Mouse (Mus musculus) embryonic facial prominence, embryonic 10.5 days (tissue): ENCODE results near the gene Golt1b. TPM values are rescaled to one million over a fixed set of nuclear protein-coding genes. Genes with fewer than 3 reads are reported as not detected.
A peak's percentile ranks its signal among the peaks of the same experiment; 100 is the strongest.
"Not testable (repeated sequence)": the region's sequence is repeated elsewhere in the genome, so short reads cannot be mapped to it uniquely, and the experiment has no call there.

Source experiments
- DNase-seq: peaks from one replicate; pipeline ENCODE4 v3.0.0-alpha.2; 2017; ENCODE audit warnings: low spot score
- H3K27ac ChIP-seq: fragments of 300-500 bp; sonication (generic); replicated peaks from 2 replicates; pipeline ENCODE4 v1.5.1; 2016; ENCODE audit warnings: mild to moderate bottlenecking
- H3K27me3 ChIP-seq: fragments of 300-500 bp; sonication (generic); replicated peaks from 2 replicates; pipeline ENCODE4 v1.6.1; 2016; ENCODE audit warnings: low read depth, mild to moderate bottlenecking; ENCODE audit not compliant: poor library complexity, severe bottlenecking
- H3K36me3 ChIP-seq: fragments of 300-500 bp; sonication (generic); replicated peaks from 2 replicates; pipeline ENCODE4 v1.6.1; 2016; ENCODE audit warnings: mild to moderate bottlenecking, moderate library complexity
- H3K4me1 ChIP-seq: fragments of 300-500 bp; sonication (generic); 2 replicates; pipeline ENCODE4 v1.6.1; 2016
- H3K4me3 ChIP-seq: fragments of 300-500 bp; sonication (generic); 2 replicates; pipeline ENCODE4 v1.5.1; 2016; ENCODE audit warnings: mild to moderate bottlenecking, moderate library complexity
- H3K9me3 ChIP-seq: fragments of 300-500 bp; sonication (generic); 2 replicates; pipeline ENCODE4 v1.6.1; 2016; ENCODE audit warnings: mild to moderate bottlenecking
- WGBS: fragments of 180-500 bp; shearing (Covaris S2); methylation state at CpG from one replicate; pipeline ENCODE4 v1.1.7; 2016; 5-methylcytosine and 5-hydroxymethylcytosine counted together
- polyA plus RNA-seq: library from polyadenylated mRNA; unstranded; fragments of >200 nt; fragmentation: Nextera tagmentation; extraction: Ambion mirVana; gene quantifications from 2 replicates; pipeline ENCODE4 v1.2.1, GENCODE M21; 2016

Gene Golt1b
- polyA plus RNA-seq, result 120 and 126 TPM in 2 replicates

DNA sequence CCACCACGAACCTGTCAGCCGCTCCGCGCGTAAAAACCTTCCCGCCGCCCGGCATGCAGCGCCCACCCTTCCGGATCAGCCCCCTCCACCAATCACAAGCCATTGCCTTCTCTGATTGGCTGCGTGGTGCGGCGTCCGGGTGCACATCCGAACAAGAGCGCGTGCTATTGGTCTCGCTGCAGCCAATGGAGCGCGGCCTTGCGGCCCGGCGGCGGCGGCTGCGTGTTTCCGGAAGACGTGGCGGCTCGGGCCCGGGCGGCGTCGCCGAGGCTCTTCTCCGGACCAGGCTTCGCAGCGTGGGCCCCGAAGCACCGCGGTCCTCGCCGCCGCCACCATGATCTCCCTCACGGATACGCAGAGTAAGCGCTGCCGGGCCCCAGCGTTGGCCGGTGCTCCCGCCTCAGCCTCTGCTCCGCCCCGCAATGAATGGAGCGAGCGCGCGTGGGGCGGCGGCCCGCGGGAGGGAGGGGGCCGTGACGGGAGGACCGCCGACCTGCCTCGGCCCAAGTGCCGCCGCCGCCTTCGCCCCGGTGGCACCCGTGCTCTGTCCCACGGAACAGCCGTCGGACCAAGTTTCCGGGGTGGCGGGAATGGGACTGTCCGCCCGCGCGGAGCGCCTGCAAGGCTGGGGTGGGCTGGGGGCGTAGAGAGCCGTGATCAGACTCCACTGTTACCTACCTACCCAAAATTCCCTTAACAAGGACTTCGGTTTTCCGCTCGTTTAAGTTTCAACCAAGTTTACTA is at the start of gene Golt1b, which contains the start of gene Recql:
Golt1b (plus strand) TSS at position 211 of the 744 bp plus-strand sequence.
Recql (minus strand) TSS at position 77 of the 744 bp plus-strand sequence.
- peaks cover 4% of the 10 kb centered on the region; the same call in 1 of the 2 replicates for H3K36me3 ChIP-seq
- peak within 1 kb of the TSS; percentile 90 for H3K27ac ChIP-seq
- peak; percentile 98 for DNase-seq
- H3K4me3 ChIP-seq, result peak within 1 kb of the TSS; percentile 99
- under 1% methylated on average over 87 of the region's 87 CpGs for WGBS
- no peaks in the 10 kb centered on the region for H3K27me3 ChIP-seq
- H3K9me3 ChIP-seq, result no peaks in the 10 kb centered on the region
- peaks cover 18% of the 10 kb centered on the region for H3K4me1 ChIP-seq

DNA sequence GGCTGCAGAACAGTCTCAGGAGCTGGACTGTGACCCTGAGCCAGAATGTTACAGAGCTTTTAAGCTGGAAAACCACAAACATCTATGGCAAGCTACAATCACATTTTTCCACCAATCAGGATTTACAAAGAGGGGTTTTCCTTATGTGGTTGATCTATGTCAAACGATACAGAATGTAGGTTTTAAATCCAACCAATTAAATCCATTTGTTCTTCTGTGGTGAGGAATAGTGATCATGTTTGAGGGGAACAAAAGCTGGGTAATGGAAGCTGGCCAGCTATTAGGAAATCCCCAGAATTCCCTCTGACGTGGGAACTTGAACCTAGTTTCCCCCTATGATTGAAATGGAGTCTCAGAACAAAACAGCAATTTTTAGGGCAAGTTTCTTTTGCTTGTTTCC is 48.1 kb upstream of the Golt1b start:
- Histone ChIP-seq H3K9me3 (no peaks in the 10 kb centered on the region), H3K4me3 (no peak overlapping the region), H3K4me1 (peaks cover 8% of the 10 kb centered on the region; the same call in 1 of the 2 replicates), H3K36me3 (no peaks in the 10 kb centered on the region), H3K27me3 (no peaks in the 10 kb centered on the region), H3K27ac (no peak overlapping the region)
- 79% methylated on average over 2 of the region's 2 CpGs for WGBS
- no peak for DNase-seq

DNA sequence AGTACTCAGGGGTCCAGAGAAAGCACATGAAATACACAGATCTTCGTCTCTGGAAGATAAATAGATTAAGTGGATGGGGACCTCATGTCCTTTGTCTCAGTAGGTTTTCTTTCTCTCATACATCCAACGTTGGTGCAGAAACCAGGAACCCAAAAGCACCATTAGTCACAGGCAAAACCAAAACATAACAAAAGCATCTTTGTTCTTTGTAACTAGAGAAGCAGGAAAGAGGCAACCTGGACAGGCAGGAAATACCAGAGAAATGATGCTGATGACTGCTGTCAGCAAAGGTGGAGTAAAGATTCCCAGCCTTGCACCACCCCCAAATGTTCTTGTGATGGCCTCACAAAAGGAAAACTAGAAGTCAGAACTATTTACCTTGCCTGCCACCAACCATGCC is 47.4 kb upstream of the Golt1b start:
- WGBS, result 37% methylated on average over 2 of the region's 2 CpGs
- no peaks in the 10 kb centered on the region for H3K27me3 ChIP-seq

DNA sequence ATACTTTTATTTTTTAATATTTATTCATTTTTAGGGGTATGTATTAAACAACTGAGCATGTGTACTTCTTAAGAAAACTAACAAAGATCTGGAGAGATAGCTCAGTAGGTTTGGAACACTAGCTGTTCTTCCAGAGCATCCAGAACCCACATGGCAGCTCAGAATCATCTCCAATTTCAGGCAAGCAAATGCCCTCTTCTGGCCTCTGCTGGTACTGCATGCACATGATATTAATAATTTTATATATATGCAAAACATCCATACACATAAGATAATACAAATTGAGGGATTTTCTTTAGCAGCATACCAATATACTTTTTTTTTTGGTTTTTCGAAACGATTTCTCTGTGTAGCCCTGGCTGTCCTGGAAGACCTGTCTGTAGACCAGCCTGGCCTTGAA is 43.5 kb upstream of the Golt1b start:
- Histone ChIP-seq H3K36me3 (no peaks in the 10 kb centered on the region), H3K4me1 (peaks cover 17% of the 10 kb centered on the region), H3K4me3 (no peak overlapping the region), H3K9me3 (no peaks in the 10 kb centered on the region), H3K27ac (no peak overlapping the region), H3K27me3 (no peaks in the 10 kb centered on the region)
- DNase-seq, result peak; percentile 51
- WGBS, result 74% methylated on average over 2 of the region's 2 CpGs

More for the DNA sequence above, 47.4 kb upstream of the Golt1b start:
- DNase-seq, result no peak
- H3K9me3 ChIP-seq, result no peaks in the 10 kb centered on the region
- H3K36me3 ChIP-seq, result no peaks in the 10 kb centered on the region
- H3K4me3 ChIP-seq, result no peak overlapping the region
- H3K4me1 ChIP-seq, result peaks cover 8% of the 10 kb centered on the region; the same call in 1 of the 2 replicates
- H3K27ac ChIP-seq, result no peak overlapping the region

DNA sequence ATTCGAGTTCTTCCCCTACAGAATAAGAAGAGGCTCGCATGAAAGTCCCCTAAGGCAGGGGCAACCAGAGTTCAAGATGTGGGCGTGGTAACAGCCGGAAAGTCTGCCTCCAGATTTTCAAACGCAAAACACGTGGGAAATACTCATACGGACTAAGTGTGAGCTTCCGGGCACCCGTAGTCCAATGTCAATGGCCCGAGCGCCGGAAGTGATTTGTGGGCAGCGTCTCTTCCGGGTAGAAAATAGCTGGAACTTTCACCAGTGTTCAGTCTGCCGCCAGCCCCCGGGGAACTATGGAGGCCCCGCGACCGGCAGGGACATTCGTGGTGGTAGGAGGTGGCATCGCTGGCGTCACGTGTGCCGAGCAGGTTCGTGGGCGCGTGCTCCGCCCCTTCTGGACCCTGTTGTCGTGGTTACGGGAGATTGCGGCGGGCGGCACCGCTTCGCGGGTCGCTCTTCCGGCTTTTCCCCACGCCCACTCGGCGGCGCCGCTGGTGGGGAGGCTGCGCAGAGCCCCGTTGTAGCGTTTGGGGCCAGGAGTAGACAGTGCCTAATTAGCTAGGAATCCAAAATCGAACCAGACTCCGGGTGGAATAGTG is 41.5 kb upstream of the Golt1b start, which contains the start of gene Pyroxd1:
Pyroxd1 (plus strand) TSS at position 215 of the 599 bp plus-strand sequence.
- under 1% methylated on average over 48 of the region's 48 CpGs for WGBS
- DNase-seq, result peak; percentile 90

DNA sequence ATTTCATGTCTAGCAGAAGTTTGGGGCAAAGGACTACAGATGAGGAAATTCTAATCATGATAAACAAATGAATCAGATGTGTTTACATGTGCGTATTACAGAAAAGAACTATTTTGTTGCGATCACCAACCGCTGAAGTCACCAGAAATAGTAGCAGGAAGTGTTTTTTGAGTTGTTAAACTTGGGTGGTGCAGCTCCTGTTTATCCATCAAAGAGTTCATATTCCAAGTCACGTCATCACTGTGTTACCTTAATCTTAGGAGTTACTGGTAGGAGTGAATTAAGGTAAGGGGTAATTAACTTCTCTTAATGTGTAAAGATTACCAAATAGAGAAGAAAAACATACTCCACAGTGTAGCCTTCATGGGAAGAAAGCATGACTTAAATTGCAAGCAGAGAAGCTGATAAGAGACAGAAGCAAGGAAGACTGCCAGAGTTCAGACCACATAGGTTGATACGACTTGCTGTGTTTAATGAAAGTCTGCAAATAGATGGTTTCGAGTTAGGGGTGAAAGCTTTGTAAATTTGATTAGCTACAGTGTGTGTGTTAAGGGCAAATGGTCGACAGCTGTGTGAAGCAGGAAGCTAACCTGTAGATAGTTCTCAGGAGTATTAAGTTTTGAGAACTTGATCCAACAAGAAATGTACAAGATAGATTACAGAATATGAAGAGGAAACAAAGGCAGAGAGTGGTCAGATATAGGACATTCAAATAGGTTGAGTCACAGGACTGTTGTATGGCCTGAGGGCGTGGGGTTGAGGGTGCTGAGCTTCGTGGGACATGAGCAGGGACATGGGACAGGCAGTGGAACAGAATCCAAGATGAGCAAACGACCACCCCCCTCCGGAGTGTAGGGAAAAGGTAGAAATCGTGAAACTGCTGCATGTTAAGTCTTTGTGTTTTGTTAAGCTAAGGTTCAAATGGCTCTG is 40.6 kb upstream of the Golt1b start:
- whole genome bisulfite sequencing, result 58% methylated on average over 12 of the region's 12 CpGs
- Histone ChIP-seq H3K4me1 (peaks cover 9% of the 10 kb centered on the region), H3K36me3 (peaks cover 23% of the 10 kb centered on the region), H3K27me3 (no peaks in the 10 kb centered on the region), H3K4me3 (peak overlapping the region; percentile 71), H3K9me3 (no peaks in the 10 kb centered on the region), H3K27ac (peak overlapping the region; percentile 87)
- DNase-seq, result no peak

More for the DNA sequence above, 41.5 kb upstream of the Golt1b start, which contains the start of gene Pyroxd1:
- Histone ChIP-seq H3K27ac (peak within 1 kb of the TSS; percentile 87), H3K4me3 (peak within 1 kb of the TSS; percentile 71), H3K27me3 (no peaks in the 10 kb centered on the region), H3K4me1 (peaks cover 9% of the 10 kb centered on the region), H3K36me3 (peaks cover 14% of the 10 kb centered on the region), H3K9me3 (no peaks in the 10 kb centered on the region)

DNA sequence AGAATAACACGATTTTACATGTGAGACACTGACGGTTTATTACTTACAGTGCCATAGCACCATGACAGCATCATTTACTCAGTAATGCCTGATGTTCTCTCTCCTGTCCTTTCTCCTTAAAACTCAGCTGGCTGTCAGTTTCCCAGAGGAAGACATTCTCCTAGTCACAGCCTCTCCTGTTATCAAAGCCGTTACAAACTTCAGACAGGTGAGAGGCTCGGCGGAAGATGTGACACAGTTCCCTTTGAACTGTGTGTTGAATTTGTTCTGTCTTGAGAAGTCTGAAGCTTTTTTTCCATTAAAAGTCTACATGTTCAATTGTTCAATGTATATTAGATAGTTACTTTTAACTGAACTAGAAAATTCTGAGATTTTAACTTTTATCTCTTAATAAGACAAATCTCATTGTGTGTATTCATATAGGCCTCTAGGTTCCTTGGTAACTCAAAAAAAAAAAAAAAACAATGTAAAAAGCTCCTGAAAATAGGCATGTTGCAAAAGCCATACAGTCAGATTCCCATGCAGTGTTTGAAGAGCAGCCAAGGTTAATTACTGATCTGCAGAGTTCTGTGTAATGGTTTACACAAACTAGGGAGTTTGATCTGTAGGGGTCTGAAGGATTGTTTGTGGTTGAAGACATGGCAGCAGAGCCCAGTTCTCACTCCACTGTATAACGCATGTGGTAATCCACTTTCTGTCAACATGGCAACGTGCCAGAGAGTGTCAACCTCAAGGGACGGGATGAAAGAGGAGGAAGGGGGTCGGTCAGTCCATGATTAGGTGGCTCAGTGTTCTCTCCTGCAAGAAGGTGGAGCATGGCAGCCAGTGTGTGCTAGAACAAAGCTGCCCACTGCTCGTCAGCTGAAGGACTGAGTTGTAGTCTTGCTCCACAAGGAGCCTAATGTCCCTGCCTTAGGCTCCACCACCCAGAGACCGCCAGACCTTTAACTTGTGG is 39.3 kb upstream of the Golt1b start:
- H3K36me3 ChIP-seq, result peaks cover 34% of the 10 kb centered on the region
- H3K27ac ChIP-seq, result no peak overlapping the region
- no peak for DNase-seq
- WGBS, result 86% methylated on average over 11 of the region's 11 CpGs
- H3K4me3 ChIP-seq, result no peak overlapping the region
- no peaks in the 10 kb centered on the region for H3K27me3 ChIP-seq
- no peaks in the 10 kb centered on the region for H3K9me3 ChIP-seq
- H3K4me1 ChIP-seq, result peaks cover 9% of the 10 kb centered on the region

DNA sequence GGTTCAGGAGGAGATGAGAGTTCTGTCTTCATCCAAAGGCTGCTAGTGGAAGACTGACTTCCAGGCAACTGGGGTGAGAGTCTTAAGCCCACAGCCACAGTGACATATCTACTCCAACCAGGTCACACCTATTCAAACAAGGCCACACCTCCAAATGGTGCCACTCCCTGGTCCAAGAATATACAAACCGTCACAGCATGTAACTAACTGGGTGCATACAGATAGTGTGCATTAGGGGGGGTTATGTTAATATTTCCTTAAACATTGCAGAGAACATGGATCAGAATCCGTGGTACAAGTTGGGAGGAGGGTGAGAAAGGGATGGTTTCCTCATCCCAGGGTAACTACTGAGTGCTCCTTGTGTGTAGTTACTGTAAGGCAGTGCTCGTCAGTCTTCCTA is 34.9 kb upstream of the Golt1b start:
- H3K4me3 ChIP-seq, DNase-seq, H3K27me3 ChIP-seq, H3K4me1 ChIP-seq, H3K27ac ChIP-seq, H3K9me3 ChIP-seq: not testable (repeated sequence)
- peaks cover 70% of the 10 kb centered on the region for H3K36me3 ChIP-seq
- 89% methylated on average over 3 of the region's 3 CpGs for WGBS

DNA sequence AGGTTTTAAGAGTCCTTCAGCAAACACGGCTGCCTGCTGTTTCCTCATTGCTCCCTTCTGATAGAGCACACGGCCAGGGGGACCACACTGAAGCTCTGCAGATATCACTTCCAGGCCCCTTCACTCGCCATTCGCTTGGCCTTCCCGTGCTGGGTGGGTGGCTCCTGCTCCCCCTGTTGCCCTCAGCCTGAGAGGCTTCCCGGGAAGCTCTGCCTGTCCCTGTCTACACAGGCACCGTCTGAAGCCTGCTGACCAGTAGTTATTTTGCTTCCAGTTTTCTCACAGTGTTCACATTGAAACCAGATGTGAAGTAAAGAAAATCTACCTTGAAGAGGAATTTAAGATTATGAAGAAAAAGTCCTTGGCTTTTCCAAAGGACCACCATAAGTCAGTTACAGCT is 29.9 kb upstream of the Golt1b start:
- no peak for DNase-seq
- Histone ChIP-seq H3K4me1 (no peaks in the 10 kb centered on the region), H3K4me3 (no peak overlapping the region), H3K27me3 (no peaks in the 10 kb centered on the region), H3K36me3 (peaks cover 90% of the 10 kb centered on the region), H3K9me3 (no peaks in the 10 kb centered on the region), H3K27ac (no peak overlapping the region)
- WGBS, result 69% methylated on average over 7 of the region's 7 CpGs

DNA sequence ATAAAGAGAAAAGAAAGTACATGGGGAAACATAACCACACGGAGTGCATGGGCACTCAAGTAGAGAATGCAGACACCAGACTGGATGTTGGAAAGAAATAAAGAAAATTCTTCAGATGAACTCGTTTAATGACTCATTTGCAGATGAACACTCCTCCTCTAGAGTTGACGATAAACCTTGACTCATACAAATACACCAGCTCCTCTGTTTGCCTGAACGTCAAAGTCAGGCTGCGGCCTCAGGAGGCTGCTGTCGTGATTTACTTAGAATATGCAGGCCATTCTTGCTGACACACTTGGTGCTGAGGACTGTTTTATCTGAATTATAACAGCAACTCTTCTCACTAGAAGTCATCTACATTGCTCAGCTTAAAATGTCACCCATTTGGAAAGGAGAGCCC is 25.0 kb upstream of the Golt1b start:
- H3K4me1 ChIP-seq, result no peaks in the 10 kb centered on the region
- no peak overlapping the region for H3K4me3 ChIP-seq
- WGBS, result 93% methylated on average over 6 of the region's 6 CpGs
- no peaks in the 10 kb centered on the region for H3K27me3 ChIP-seq
- DNase-seq, result no peak
- no peak overlapping the region for H3K27ac ChIP-seq
- H3K36me3 ChIP-seq, result peaks cover 95% of the 10 kb centered on the region
- H3K9me3 ChIP-seq, result no peaks in the 10 kb centered on the region

DNA sequence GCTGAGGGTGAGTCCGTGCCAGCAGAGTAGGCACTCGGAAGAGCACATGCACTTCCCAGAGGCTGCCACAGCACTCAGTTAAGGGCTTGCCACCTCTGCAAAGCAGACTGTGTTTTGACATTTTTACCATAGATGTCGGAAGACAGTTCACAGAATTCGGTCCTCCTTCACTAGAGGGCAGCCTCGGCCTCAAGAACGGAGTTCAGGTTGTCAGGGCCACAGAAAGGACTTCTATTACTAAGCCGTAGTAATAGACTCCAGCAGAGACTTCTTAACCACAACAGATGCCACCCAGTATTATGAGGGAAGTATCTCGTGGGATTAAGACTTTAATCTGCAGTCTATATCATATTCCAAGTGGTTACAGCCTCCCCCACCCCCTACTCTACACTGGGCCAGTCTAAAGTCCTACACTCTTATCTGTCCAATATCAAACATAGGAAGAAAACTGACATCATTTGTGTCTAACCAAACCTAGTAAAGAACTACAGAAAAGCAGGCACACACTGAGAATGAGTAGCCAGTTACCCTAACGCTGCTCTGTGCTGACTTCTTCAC is 23.9 kb upstream of the Golt1b start:
- H3K9me3 ChIP-seq, result no peaks in the 10 kb centered on the region
- H3K27me3 ChIP-seq, result no peaks in the 10 kb centered on the region
- H3K4me1 ChIP-seq, result no peaks in the 10 kb centered on the region
- H3K36me3 ChIP-seq, result peaks cover 96% of the 10 kb centered on the region
- no peak for DNase-seq
- no peak overlapping the region for H3K27ac ChIP-seq
- H3K4me3 ChIP-seq, result no peak overlapping the region
- 74% methylated on average over 9 of the region's 9 CpGs for WGBS
